Mouse (Mus musculus) heart, adult 2 months (tissue): Measurements from ENCODE around the gene Cdcp2. TPM values are rescaled to one million over a fixed set of nuclear protein-coding genes. Genes with fewer than 3 reads are reported as not detected.

Experiments used
- DNase-seq, 2 experiments: peaks; one replicate each; pipeline ENCODE4 v3.0.0; 2021
- H3K27ac ChIP-seq: fragments of 200-600 bp; 2 replicates; pipeline ENCODE4 v1.8.1; 2022
- H3K27me3 ChIP-seq: fragments of 200-500 bp; 2 replicates; pipeline ENCODE4 v1.6.1; 2012; ENCODE audit warnings: mild to moderate bottlenecking, low read length, inconsistent platforms, mixed read lengths; ENCODE audit not compliant: control insufficient read depth, insufficient read depth
- H3K36me3 ChIP-seq: fragments of 200-500 bp; 2 replicates; pipeline ENCODE4 v1.6.1; 2012; ENCODE audit warnings: low read length, inconsistent platforms; ENCODE audit not compliant: control insufficient read depth, insufficient read depth
- H3K4me1 ChIP-seq: fragments of 200-500 bp; 2 replicates; pipeline ENCODE4 v1.6.1; 2011; ENCODE audit warnings: low read length; ENCODE audit not compliant: control insufficient read depth, insufficient read depth
- H3K4me3 ChIP-seq: fragments of 200-600 bp; 2 replicates; pipeline ENCODE4 v1.8.1; 2022
- H3K79me2 ChIP-seq: fragments of 200-500 bp; replicated peaks from 2 replicates; pipeline ENCODE4 v1.6.1; 2012; ENCODE audit warnings: mild to moderate bottlenecking, inconsistent platforms, low read length, moderate library complexity, mixed read lengths; ENCODE audit not compliant: control insufficient read depth, insufficient read depth
- H3K9ac ChIP-seq: fragments of 200-500 bp; 2 replicates; pipeline ENCODE4 v1.6.1; 2012; ENCODE audit warnings: low read depth, mild to moderate bottlenecking, control low read depth, inconsistent platforms, low read length, mixed read lengths
- CTCF ChIP-seq: fragments of 200-600 bp; IDR thresholded peaks from 2 replicates; pipeline ENCODE4 v1.8.1; 2022; ENCODE audit warnings: antibody characterized with exemption, mild to moderate bottlenecking, moderate library complexity
- EP300 ChIP-seq: fragments of 200-500 bp; IDR thresholded peaks from 2 replicates; pipeline ENCODE4 v1.6.1; 2011; ENCODE audit warnings: low read depth, low read length, control low read depth; ENCODE audit not compliant: insufficient read depth
- POLR2A ChIP-seq: fragments of 200-500 bp; IDR thresholded peaks from 2 replicates; pipeline ENCODE4 v1.6.1; 2011; ENCODE audit warnings: mild to moderate bottlenecking, low read depth, low read length, control low read depth; ENCODE audit not compliant: insufficient read depth
- WGBS: fragments of 180-500 bp; shearing (Covaris S2); methylation state at CpG from one replicate; pipeline ENCODE4 v1.1.7; 2018; 5-methylcytosine and 5-hydroxymethylcytosine counted together
- intact Hi-C: fragments of 180-260 bp; cut with DNase I; formaldehyde crosslinking; loops from one replicate; pipeline ENCODE4 v1.15.1; 2025
- polyA plus RNA-seq: library from polyadenylated mRNA; depleted of rRNA; stranded (reverse); fragments of >200 nt; gene quantifications from 2 replicates; pipeline ENCODE4 v1.2.3, GENCODE M21; 2012
- total RNA-seq, 2 experiments: library from RNA; stranded (reverse); gene quantifications; 2 replicates each; pipeline ENCODE4 v1.2.3; 2021

Gene Cdcp2
- total and polyA plus RNA-seq, 3 experiments, result not detected

- H3K27me3 ChIP-seq, result no peaks in the 10 kb centered on the region
- H3K4me3 ChIP-seq, result no peak overlapping the region
- 83% methylated on average over 3 of the region's 3 CpGs for WGBS
- H3K79me2 ChIP-seq, result no peaks in the 10 kb centered on the region
- no peaks in the 10 kb centered on the region for H3K4me1 ChIP-seq
- H3K36me3 ChIP-seq, result no peaks in the 10 kb centered on the region
- intact Hi-C loops, result no loop called here
- TF ChIP-seq CTCF (no peak), EP300 (no peak), POLR2A (no peak)
- H3K27ac ChIP-seq, result no peak overlapping the region
- H3K9ac ChIP-seq, result no peak overlapping the region
- DNase-seq, result no peak
Measured at GRCm38 (mm10) chr4:107134891-107135290, 38.2 kb downstream of the Cdcp2 start.

GRCm38 (mm10) chr4:107135663-107136062 lies 39.0 kb downstream of the Cdcp2 start:
- DNase-seq, result no peak
- no peaks in the 10 kb centered on the region for H3K4me1 ChIP-seq
- no peaks in the 10 kb centered on the region for H3K79me2 ChIP-seq
- no peaks in the 10 kb centered on the region for H3K27me3 ChIP-seq
- no peak overlapping the region for H3K4me3 ChIP-seq
- H3K36me3 ChIP-seq, result no peaks in the 10 kb centered on the region
- H3K9ac ChIP-seq, result no peak overlapping the region
- H3K27ac ChIP-seq, result no peak overlapping the region
- WGBS, result 78% methylated on average over 5 of the region's 5 CpGs
- intact Hi-C loops, result no loop called here
- TF ChIP-seq CTCF (no peak), EP300 (no peak), POLR2A (no peak)

- DNase-seq, result no peak
- TF ChIP-seq EP300, result no peak
- TF ChIP-seq CTCF, result no peak
- no peak for TF ChIP-seq POLR2A
Measured at GRCm38 (mm10) chr4:107136531-107136930, 39.8 kb downstream of the Cdcp2 start.

GRCm38 (mm10) chr4:107138948-107139835 lies 42.5 kb downstream of the Cdcp2 start:
- no peak for DNase-seq
- Histone ChIP-seq H3K79me2 (no peaks in the 10 kb centered on the region), H3K4me1 (no peaks in the 10 kb centered on the region), H3K27ac (no peak overlapping the region), H3K36me3 (no peaks in the 10 kb centered on the region), H3K27me3 (no peaks in the 10 kb centered on the region), H3K9ac (no peak overlapping the region), H3K4me3 (no peak overlapping the region)
- intact Hi-C loops, result no loop called here
- 84% methylated on average over 37 of the region's 37 CpGs for WGBS
- TF ChIP-seq CTCF, result no peak
- TF ChIP-seq POLR2A, result no peak
- no peak for TF ChIP-seq EP300

More at GRCm38 (mm10) chr4:107136531-107136930, 39.8 kb downstream of the Cdcp2 start:
- no peaks in the 10 kb centered on the region for H3K79me2 ChIP-seq
- H3K36me3 ChIP-seq, result no peaks in the 10 kb centered on the region
- H3K4me3 ChIP-seq, result no peak overlapping the region
- intact Hi-C loops, result no loop called here
- no peaks in the 10 kb centered on the region for H3K4me1 ChIP-seq
- no peak overlapping the region for H3K9ac ChIP-seq
- no peaks in the 10 kb centered on the region for H3K27me3 ChIP-seq
- 61% methylated on average over 3 of the region's 3 CpGs for WGBS
- H3K27ac ChIP-seq, result no peak overlapping the region

GRCm38 (mm10) chr4:107139836-107140631 lies 43.3 kb downstream of the Cdcp2 start:
- Histone ChIP-seq H3K27me3 (no peaks in the 10 kb centered on the region), H3K27ac (no peak overlapping the region), H3K36me3 (no peaks in the 10 kb centered on the region), H3K4me3 (no peak overlapping the region), H3K4me1 (no peaks in the 10 kb centered on the region), H3K9ac (no peak overlapping the region), H3K79me2 (no peaks in the 10 kb centered on the region)
- no peak for DNase-seq
- intact Hi-C loops, result no loop called here
- WGBS, result 57% methylated on average over 13 of the region's 13 CpGs
- TF ChIP-seq POLR2A (no peak), EP300 (no peak), CTCF (no peak)
